Mouse (Mus musculus): ENCODE data around the gene Prkn.

Gene Prkn

GRCm38 (mm10) chr17:11887591-11888205 lies 1047.5 kb downstream of the Prkn start:
- DNase-seq (ENCODE audit: extremely low spot score, low read depth, low spot score) = no peak

- no peak for DNase-seq (ENCODE audit: extremely low spot score, low read depth, low spot score)
These were observed 1048.6 kb downstream of the Prkn start for GRCm38 (mm10) chr17:11888806-11889205.

GRCm38 (mm10) chr17:11900300-11900699 lies 1060.1 kb downstream of the Prkn start:
- DNase-seq (ENCODE audit: extremely low spot score, low read depth, low spot score) = no peak

- DNase-seq (ENCODE audit: extremely low spot score, low read depth, low spot score) = no peak
These were observed 1061.5 kb downstream of the Prkn start for GRCm38 (mm10) chr17:11901731-11902130.

- no peak for DNase-seq (ENCODE audit: extremely low spot score, low read depth, low spot score)
These were observed 1062.8 kb downstream of the Prkn start for GRCm38 (mm10) chr17:11903001-11903400.

GRCm38 (mm10) chr17:11910668-11911398 lies 1070.6 kb downstream of the Prkn start:
- no peak for DNase-seq (ENCODE audit: extremely low spot score, low read depth, low spot score)

GRCm38 (mm10) chr17:11912136-11912535 lies 1072.0 kb downstream of the Prkn start:
- no peak for DNase-seq (ENCODE audit: extremely low spot score, low read depth, low spot score)

- peak; percentile 22 for DNase-seq (ENCODE audit: extremely low spot score, low read depth, low spot score)
These were observed 1072.7 kb downstream of the Prkn start for GRCm38 (mm10) chr17:11912872-11913365.

- no peak for DNase-seq (ENCODE audit: extremely low spot score, low read depth, low spot score)
These were observed 1073.4 kb downstream of the Prkn start for GRCm38 (mm10) chr17:11913620-11914019.

GRCm38 (mm10) chr17:11914451-11914850 lies 1074.3 kb downstream of the Prkn start:
- no peak for DNase-seq (ENCODE audit: extremely low spot score, low read depth, low spot score)

- no peak for DNase-seq (ENCODE audit: extremely low spot score, low read depth, low spot score)
These were observed 1078.1 kb downstream of the Prkn start for GRCm38 (mm10) chr17:11918123-11918801.

GRCm38 (mm10) chr17:11919581-11919980 lies 1079.4 kb downstream of the Prkn start:
- no peak for DNase-seq (ENCODE audit: extremely low spot score, low read depth, low spot score)

GRCm38 (mm10) chr17:11921026-11921425 lies 1080.8 kb downstream of the Prkn start:
- DNase-seq (ENCODE audit: extremely low spot score, low read depth, low spot score) = no peak

GRCm38 (mm10) chr17:11923989-11924388 lies 1083.8 kb downstream of the Prkn start:
- no peak for DNase-seq (ENCODE audit: extremely low spot score, low read depth, low spot score)

GRCm38 (mm10) chr17:11926865-11927386 lies 1086.7 kb downstream of the Prkn start:
- DNase-seq (ENCODE audit: extremely low spot score, low read depth, low spot score) = peak; percentile 37

GRCm38 (mm10) chr17:11931641-11932040 lies 1091.5 kb downstream of the Prkn start:
- no peak for DNase-seq (ENCODE audit: extremely low spot score, low read depth, low spot score)

- no peak for DNase-seq (ENCODE audit: extremely low spot score, low read depth, low spot score)
These were observed 1093.6 kb downstream of the Prkn start for GRCm38 (mm10) chr17:11933737-11934136.

GRCm38 (mm10) chr17:11947436-11947835 lies 1107.3 kb downstream of the Prkn start:
- no peak for DNase-seq (ENCODE audit: extremely low spot score, low read depth, low spot score)

- DNase-seq (ENCODE audit: extremely low spot score, low read depth, low spot score) = no peak
These were observed 1109.5 kb downstream of the Prkn start for GRCm38 (mm10) chr17:11949551-11950197.

- DNase-seq (ENCODE audit: extremely low spot score, low read depth, low spot score) = no peak
These were observed 1110.0 kb downstream of the Prkn start for GRCm38 (mm10) chr17:11950198-11950594.

GRCm38 (mm10) chr17:11955317-11955716 lies 1115.1 kb downstream of the Prkn start:
- no peak for DNase-seq (ENCODE audit: extremely low spot score, low read depth, low spot score)
